Comparison of ENCODE assay signal across 8 mouse cellular contexts in the genomic region with DNA sequence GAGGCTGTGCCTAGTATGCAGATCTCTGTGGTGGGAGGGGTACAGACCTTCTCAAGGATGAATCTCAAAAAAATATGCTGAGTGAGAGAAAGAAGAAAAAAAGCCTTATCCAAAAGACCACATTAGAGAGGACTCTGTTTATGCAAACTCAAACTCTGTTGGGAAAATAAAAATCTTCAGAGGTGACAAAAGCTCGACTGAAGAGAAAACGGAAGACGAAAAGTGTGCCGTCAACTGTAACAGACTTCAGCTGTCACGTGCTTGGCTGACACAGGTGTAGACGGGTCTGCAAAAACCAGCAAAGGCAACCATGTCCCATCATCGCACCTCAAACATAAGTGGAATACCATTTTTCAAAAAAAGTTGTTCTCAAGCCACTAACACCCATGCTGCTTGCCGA. TPM values are rescaled to one million over a fixed set of nuclear protein-coding genes. Genes with fewer than 3 reads are reported as not detected.
A peak's percentile ranks its signal among the peaks of the same experiment; 100 is the strongest.
DNase-seq lines count a peak whose midpoint lies in the region; ATAC-seq lines count a peak whose summit lies in the region.
"Had no signal": no experiment of that assay in that cellular context is flagged by ENCODE, and none has a peak within 500 bp of the region (broad histone marks: within the 10 kb centered on the region; RNA-seq: fewer than 3 reads in every experiment).

No protein-coding gene starts in this region.

- no peak for ATAC-seq in lung, embryonic 15.5 days (ENCODE audit: borderline replicate concordance, extremely low read depth, low FRiP score, low TSS enrichment)
- no peak for ATAC-seq in forebrain, embryonic 11.5 days (replicated peaks; ENCODE audit: low FRiP score)
- no peak for ATAC-seq in limb, embryonic 15.5 days (ENCODE audit: insufficient number of reproducible peaks, low FRiP score, low TSS enrichment, low read depth)

- 27% methylated on average over 8 of the region's 8 CpGs for WGBS in lung, embryonic 15.5 days
- 74% methylated on average over 8 of the region's 8 CpGs for WGBS in forebrain, embryonic 11.5 days
- WGBS in limb, embryonic 15.5 days = 61% methylated on average over 8 of the region's 8 CpGs

- H3K27me3 ChIP-seq in lung, embryonic 15.5 days = no peaks in the 10 kb centered on the region
- no peaks in the 10 kb centered on the region for H3K27me3 ChIP-seq in forebrain, embryonic 11.5 days (ENCODE audit: control insufficient read depth, insufficient read depth, low read length)
- no peaks in the 10 kb centered on the region for H3K27me3 ChIP-seq in limb, embryonic 15.5 days

- no peaks in the 10 kb centered on the region; the same call in 1 of the 2 replicates for H3K36me3 ChIP-seq in lung, embryonic 15.5 days
- no peaks in the 10 kb centered on the region for H3K36me3 ChIP-seq in forebrain, embryonic 11.5 days (ENCODE audit: control insufficient read depth, insufficient read depth, low read length)
- no peaks in the 10 kb centered on the region for H3K36me3 ChIP-seq in limb, embryonic 15.5 days

- H3K4me2 ChIP-seq in lung, embryonic 15.5 days = peak overlapping the region; percentile 79
- H3K4me2 ChIP-seq in forebrain, embryonic 11.5 days (ENCODE audit: low read depth, low read length, severe bottlenecking) = peak overlapping the region; percentile 85
- H3K4me2 ChIP-seq in limb, embryonic 15.5 days = peak overlapping the region; percentile 68

- H3K27ac ChIP-seq in lung, embryonic 15.5 days = no peak overlapping the region
- H3K27ac ChIP-seq in forebrain, embryonic 11.5 days (ENCODE audit: low read depth, low read length) = no peak overlapping the region
- no peak overlapping the region for H3K27ac ChIP-seq in limb, embryonic 15.5 days

- no peaks in the 10 kb centered on the region for H3K9me3 ChIP-seq in lung, embryonic 15.5 days
- no peaks in the 10 kb centered on the region for H3K9me3 ChIP-seq in forebrain, embryonic 11.5 days (ENCODE audit: control insufficient read depth, low read length)
- H3K9me3 ChIP-seq in limb, embryonic 15.5 days = no peaks in the 10 kb centered on the region

- peak overlapping the region; percentile 96 for H3K9ac ChIP-seq in lung, embryonic 15.5 days
- H3K9ac ChIP-seq in forebrain, embryonic 11.5 days (ENCODE audit: low read length) = no peak overlapping the region
- H3K9ac ChIP-seq in limb, embryonic 15.5 days = no peak overlapping the region

- no peak for DNase-seq in lung, postnatal 36 days
- DNase-seq in forebrain, embryonic 11.5 days (ENCODE audit: low spot score) = no peak
- peak; percentile 77 for DNase-seq in thymus, postnatal 0 days (ENCODE audit: low spot score)
- DNase-seq in gastrocnemius, postnatal 10 days = no peak
- no peak for DNase-seq in cerebellum, adult 9-10 months
- DNase-seq: right cerebral cortex, postnatal 25 days had no signal

- peak overlapping the region; percentile 97 for H3K4me3 ChIP-seq in lung, embryonic 15.5 days
- H3K4me3 ChIP-seq in forebrain, embryonic 11.5 days (ENCODE audit: low read depth, low read length) = no peak overlapping the region; the same call in 1 of the 2 replicates
- peak overlapping the region; percentile 66 for H3K4me3 ChIP-seq in limb, embryonic 15.5 days

- peaks cover 24% of the 10 kb centered on the region for H3K4me1 ChIP-seq in lung, embryonic 15.5 days
- H3K4me1 ChIP-seq in forebrain, embryonic 11.5 days (replicated peaks; ENCODE audit: control insufficient read depth, insufficient read depth, low read length) = 0 out of 2 replicates have a peak, but pooled peaks cover 4% of the 10 kb centered on the region
- H3K4me1 ChIP-seq in limb, embryonic 15.5 days = peaks cover 18% of the 10 kb centered on the region

RNA-seq across cellular contexts. Expression of a gene that starts 1.7 kb away (rescaled TPM):
- polyA plus RNA-seq in lung, embryonic 15.5 days (2015; fragmentation: Nextera tagmentation; extraction: Ambion mirVana) = 99.4 and 101 TPM in 2 replicates
- polyA plus RNA-seq in forebrain, embryonic 11.5 days (2014; fragmentation: Nextera tagmentation; extraction: Ambion mirVana) = 153 and 158 TPM in 2 replicates
- polyA plus RNA-seq in limb, embryonic 15.5 days (2015; fragmentation: Nextera tagmentation; extraction: Ambion mirVana) = 98.8 and 108 TPM in 2 replicates
- polyA plus RNA-seq in thymus, postnatal 0 days (2015; fragmentation: Nextera tagmentation; extraction: Ambion mirVana) = 89.4 and 92.3 TPM in 2 replicates
- 10 to 100 TPM; 48.8 to 53.6 TPM for total RNA-seq in gastrocnemius, postnatal 10 days (2021)

RNA-seq across cellular contexts. Expression of a gene that starts 56.4 kb away (rescaled TPM):
- 34.9 and 36.2 TPM in 2 replicates for polyA plus RNA-seq in lung, embryonic 15.5 days (2015; fragmentation: Nextera tagmentation; extraction: Ambion mirVana)
- 41.6 and 45.8 TPM in 2 replicates for polyA plus RNA-seq in forebrain, embryonic 11.5 days (2014; fragmentation: Nextera tagmentation; extraction: Ambion mirVana)
- 29.3 and 33.0 TPM in 2 replicates for polyA plus RNA-seq in limb, embryonic 15.5 days (2015; fragmentation: Nextera tagmentation; extraction: Ambion mirVana)
- 109 and 117 TPM in 2 replicates for polyA plus RNA-seq in thymus, postnatal 0 days (2015; fragmentation: Nextera tagmentation; extraction: Ambion mirVana)
- 1 to 10 TPM; 9.6 to 9.7 TPM for total RNA-seq in gastrocnemius, postnatal 10 days (2021)
